Mouse (Mus musculus) lung, embryonic 14.5 days (tissue): ENCODE results near the gene Tspan1. TPM values are rescaled to one million over a fixed set of nuclear protein-coding genes. Genes with fewer than 3 reads are reported as not detected.
A peak's percentile ranks its signal among the peaks of the same experiment; 100 is the strongest.

Experiments used
- ATAC-seq: fragments of 200-750 bp; cut with Nextera tagmentation; 2 replicates; pipeline ENCODE4 v1.8.0; 2017; ENCODE audit warnings: mild to moderate bottlenecking, moderate TSS enrichment, moderate library complexity; ENCODE audit not compliant: insufficient read depth
- DNase-seq: peaks from one replicate; pipeline ENCODE4 v3.0.0-alpha.2; 2015
- H3K27ac ChIP-seq: fragments of 300-500 bp; sonication (generic); 2 replicates; pipeline ENCODE4 v1.5.1; 2014; ENCODE audit warnings: low read depth, mild to moderate bottlenecking, moderate library complexity
- H3K27me3 ChIP-seq: fragments of 300-500 bp; sonication (generic); 2 replicates; pipeline ENCODE4 v1.6.1; 2014; ENCODE audit warnings: low read length, control low read depth; ENCODE audit not compliant: insufficient read depth
- H3K36me3 ChIP-seq: fragments of 300-500 bp; sonication (generic); 2 replicates; pipeline ENCODE4 v1.6.1; 2014; ENCODE audit warnings: control low read depth; ENCODE audit not compliant: insufficient read depth
- H3K4me1 ChIP-seq: fragments of 300-500 bp; sonication (generic); 2 replicates; pipeline ENCODE4 v1.6.1; 2014; ENCODE audit warnings: antibody characterized with exemption, control low read depth; ENCODE audit not compliant: insufficient read depth
- H3K4me2 ChIP-seq: fragments of 300-500 bp; sonication (generic); 2 replicates; pipeline ENCODE4 v1.6.1; 2014; ENCODE audit warnings: mild to moderate bottlenecking
- H3K4me3 ChIP-seq: fragments of 300-500 bp; sonication (generic); 2 replicates; pipeline ENCODE4 v1.5.1; 2014; ENCODE audit warnings: low read depth, low read length
- H3K9ac ChIP-seq: fragments of 300-500 bp; sonication (generic); 2 replicates; pipeline ENCODE4 v1.6.1; 2014
- H3K9me3 ChIP-seq: fragments of 300-500 bp; sonication (generic); 2 replicates; pipeline ENCODE4 v1.6.1; 2016; ENCODE audit warnings: low read depth, low read length, control low read depth
- CTCF ChIP-seq: IDR thresholded peaks from 2 replicates; pipeline ENCODE4 v1.5.1; 2016; ENCODE audit warnings: antibody characterized with exemption, low read depth
- WGBS: fragments of 180-500 bp; shearing (Covaris S2); extraction: QIAGEN DNeasy Blood & Tissue Kit; methylation state at CpG from one replicate; pipeline ENCODE4 v1.1.7; 2014; 5-methylcytosine and 5-hydroxymethylcytosine counted together
- polyA plus RNA-seq: library from polyadenylated mRNA; unstranded; fragments of >200 nt; fragmentation: Nextera tagmentation; extraction: Ambion mirVana; gene quantifications from 2 replicates; pipeline ENCODE4 v1.2.1, GENCODE M21; 2014

The Tspan1 gene
- polyA plus RNA-seq, 1 experiment from 2014 or later: 7.0 TPM

DNA sequence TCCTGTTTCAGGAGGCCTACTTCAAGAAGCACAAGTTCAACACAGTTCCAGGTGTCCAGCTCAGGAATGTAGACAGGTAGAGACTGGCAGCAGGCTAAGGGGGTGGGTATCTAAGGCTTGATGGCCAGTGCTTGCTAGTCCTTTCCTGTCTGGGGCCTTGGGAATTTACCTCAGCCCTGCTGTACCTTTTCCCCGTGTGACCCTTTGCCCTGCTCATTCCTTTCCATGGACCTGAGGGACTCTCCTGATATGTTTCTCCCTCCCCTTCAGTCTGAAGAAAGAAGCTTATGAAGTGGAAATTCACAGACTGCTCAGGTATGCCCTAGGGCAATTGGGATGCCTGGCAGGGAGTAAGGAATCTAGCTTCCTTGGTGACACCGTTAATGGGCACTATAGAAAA lies 9.5 kb downstream of the Tspan1 start:
- no peak for TF ChIP-seq CTCF
- ATAC-seq (no peak), DNase-seq (no peak)
- H3K4me1 ChIP-seq: no peaks in the 10 kb centered on the region
- H3K36me3 ChIP-seq: peaks cover 72% of the 10 kb centered on the region
- no peak overlapping the region for H3K4me3 ChIP-seq
- no peak overlapping the region for H3K9ac ChIP-seq
- no peak overlapping the region for H3K27ac ChIP-seq
- H3K4me2 ChIP-seq: no peak overlapping the region
- H3K27me3 ChIP-seq: no peaks in the 10 kb centered on the region
- H3K9me3 ChIP-seq: no peaks in the 10 kb centered on the region
- 87% methylated on average over 2 of the region's 2 CpGs for WGBS

DNA sequence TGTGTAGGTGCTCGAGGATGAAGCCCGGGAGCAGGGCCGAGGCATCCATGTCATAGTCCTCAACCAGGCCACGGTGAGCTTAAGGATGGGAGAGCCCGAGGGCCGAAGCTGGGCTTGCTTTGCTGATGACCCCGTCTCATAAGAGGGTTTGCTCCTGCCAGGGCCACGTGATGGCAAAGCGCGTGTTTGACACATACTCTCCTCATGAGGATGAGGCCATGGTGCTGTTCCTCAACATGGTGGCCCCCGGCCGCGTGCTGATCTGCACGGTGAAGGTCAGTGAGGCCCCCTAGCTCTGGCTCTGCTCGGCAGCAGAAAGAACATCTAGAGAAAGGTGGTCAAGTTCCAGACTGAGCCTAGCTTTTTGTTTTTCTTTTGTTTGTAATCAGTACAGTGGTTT lies 14.7 kb downstream of the Tspan1 start:
- H3K9ac ChIP-seq: no peak overlapping the region
- no peak for DNase-seq
- WGBS: 92% methylated on average over 15 of the region's 15 CpGs
- peaks cover 60% of the 10 kb centered on the region for H3K36me3 ChIP-seq
- no peaks in the 10 kb centered on the region for H3K9me3 ChIP-seq
- H3K4me1 ChIP-seq: no peaks in the 10 kb centered on the region
- H3K27ac ChIP-seq: no peak overlapping the region
- no peak for ATAC-seq
- TF ChIP-seq CTCF: no peak
- H3K4me3 ChIP-seq: no peak overlapping the region
- H3K4me2 ChIP-seq: no peak overlapping the region
- no peaks in the 10 kb centered on the region for H3K27me3 ChIP-seq

DNA sequence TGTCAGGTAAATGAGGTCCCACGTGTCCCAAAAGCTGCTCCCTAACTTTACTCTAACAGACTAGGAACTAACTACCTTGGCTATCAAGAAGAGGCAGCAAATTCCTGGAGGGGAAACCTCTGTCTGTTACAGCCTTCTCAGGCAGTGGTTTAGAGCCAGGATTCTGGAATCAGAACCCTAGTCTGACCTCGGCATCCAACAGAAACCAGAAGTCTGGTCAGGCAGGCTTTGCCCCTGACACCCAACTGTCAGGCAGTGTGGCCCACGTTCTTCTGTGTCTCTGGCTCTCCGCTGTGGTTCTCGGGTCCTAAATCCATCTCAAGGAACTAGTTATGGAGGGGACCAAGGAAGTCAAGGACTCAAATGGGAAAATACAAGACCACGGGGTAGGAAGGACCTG lies 16.2 kb downstream of the Tspan1 start, which contains the start of gene Lurap1:
Gene Lurap1, minus strand, starts transcription at position 101 of the 400 bp plus-strand sequence.
- Histone ChIP-seq H3K9me3 (no peaks in the 10 kb centered on the region), H3K4me2 (peak within 1 kb of the TSS; percentile 88), H3K27me3 (no peaks in the 10 kb centered on the region), H3K36me3 (peaks cover 45% of the 10 kb centered on the region), H3K4me1 (no peaks in the 10 kb centered on the region), H3K9ac (peak within 1 kb of the TSS; percentile 95), H3K4me3 (peak within 1 kb of the TSS; percentile 80), H3K27ac (peak within 1 kb of the TSS; percentile 88)
- DNase-seq (no peak), ATAC-seq (no peak)
- no peak for TF ChIP-seq CTCF
- 62% methylated on average over 6 of the region's 6 CpGs for WGBS

DNA sequence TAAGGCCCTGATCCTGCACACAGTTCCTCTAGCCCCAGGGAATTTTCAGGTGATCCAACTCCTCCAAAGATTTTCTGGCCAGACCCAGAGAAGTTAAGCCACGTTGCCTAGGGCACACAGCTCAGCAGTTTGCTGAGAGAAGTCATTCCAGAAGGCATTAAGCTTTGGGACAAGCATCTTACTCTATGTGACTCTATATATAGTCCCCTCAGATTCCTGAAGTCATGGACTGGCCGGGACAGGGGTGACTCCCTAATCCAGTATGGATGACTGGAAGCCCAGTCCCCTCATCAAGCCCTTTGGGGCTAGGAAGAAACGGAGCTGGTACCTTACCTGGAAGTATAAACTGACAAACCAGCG lies 16.6 kb downstream of the Tspan1 start:
- H3K9ac ChIP-seq: peak overlapping the region; percentile 95
- H3K27me3 ChIP-seq: no peaks in the 10 kb centered on the region
- DNase-seq: no peak
- peak overlapping the region; percentile 88 for H3K27ac ChIP-seq
- no peaks in the 10 kb centered on the region for H3K4me1 ChIP-seq
- 9% methylated on average over 4 of the region's 4 CpGs for WGBS
- no peaks in the 10 kb centered on the region for H3K9me3 ChIP-seq
- ATAC-seq: peak; percentile 37
- no peak for TF ChIP-seq CTCF
- peak overlapping the region; percentile 88 for H3K4me2 ChIP-seq
- H3K4me3 ChIP-seq: peak overlapping the region; percentile 80
- H3K36me3 ChIP-seq: peaks cover 41% of the 10 kb centered on the region

DNA sequence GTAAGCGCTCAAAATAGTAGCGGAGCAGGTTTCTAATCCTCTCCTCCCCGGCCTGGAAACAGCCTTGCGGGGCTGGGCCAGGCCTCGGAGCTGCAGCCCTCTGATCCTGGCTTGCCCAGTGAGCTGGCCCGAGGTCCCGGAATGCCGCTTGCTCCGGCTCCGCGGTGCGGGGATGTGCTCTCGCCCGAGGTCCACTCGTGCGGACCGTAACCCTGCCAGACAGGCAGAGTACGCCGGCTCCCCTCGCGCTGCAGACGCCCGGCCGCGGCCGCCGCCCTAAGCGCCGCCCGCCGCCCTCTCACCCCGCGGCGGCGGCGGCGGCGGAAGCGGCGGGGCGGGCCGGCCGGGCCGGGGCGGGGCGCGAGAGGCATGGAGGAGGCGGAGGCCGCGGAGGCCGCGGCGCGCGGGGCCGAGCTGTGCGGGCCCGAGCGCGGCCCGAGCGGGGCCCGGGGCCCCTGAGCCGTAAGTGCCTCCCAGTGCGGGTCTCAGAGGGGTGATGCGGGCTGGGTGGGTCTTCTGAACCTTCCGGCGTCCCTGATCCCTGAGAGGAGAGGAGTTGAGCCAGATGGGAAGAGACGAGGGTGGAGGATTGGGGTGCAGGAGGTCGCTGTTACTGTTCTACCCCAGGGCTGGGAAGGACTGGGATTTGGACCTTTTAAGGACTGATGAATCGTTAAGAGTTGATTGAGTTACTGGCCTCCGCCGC lies 17.1 kb downstream of the Tspan1 start:
- peak; percentile 94 for ATAC-seq
- Histone ChIP-seq H3K9me3 (no peaks in the 10 kb centered on the region), H3K36me3 (peaks cover 36% of the 10 kb centered on the region), H3K9ac (peak overlapping the region; percentile 95), H3K4me1 (no peaks in the 10 kb centered on the region), H3K27me3 (no peaks in the 10 kb centered on the region), H3K4me2 (peak overlapping the region; percentile 88), H3K27ac (peak overlapping the region; percentile 88), H3K4me3 (peak overlapping the region; percentile 80)
- WGBS: under 1% methylated on average over 73 of the region's 73 CpGs
- peak; percentile 84 for DNase-seq
- no peak for TF ChIP-seq CTCF

DNA sequence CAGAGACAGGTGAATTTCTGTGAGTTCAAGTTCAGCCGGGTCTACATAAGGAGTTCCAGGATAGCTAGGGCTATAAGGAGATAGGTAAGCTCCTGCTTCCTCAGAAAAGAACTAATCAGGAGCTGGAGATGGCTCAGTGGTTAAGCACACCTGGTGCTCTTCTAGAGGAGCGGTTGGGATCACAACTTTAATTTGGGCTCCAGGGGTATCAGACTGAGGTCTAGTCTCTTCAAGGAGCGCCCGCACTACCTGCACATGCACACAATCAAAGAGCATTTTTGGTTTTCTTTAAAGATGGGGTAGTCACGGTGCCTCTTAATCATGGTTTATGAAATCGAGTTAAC lies 17.6 kb downstream of the Tspan1 start:
- peak overlapping the region; percentile 88 for H3K27ac ChIP-seq
- DNase-seq (no peak), ATAC-seq (peak; percentile 7)
- 26% methylated on average over 6 of the region's 6 CpGs for WGBS
- no peaks in the 10 kb centered on the region for H3K4me1 ChIP-seq
- H3K36me3 ChIP-seq: peaks cover 30% of the 10 kb centered on the region
- H3K9me3 ChIP-seq: no peaks in the 10 kb centered on the region
- peak overlapping the region; percentile 80 for H3K4me3 ChIP-seq
- peak overlapping the region; percentile 95 for H3K9ac ChIP-seq
- H3K27me3 ChIP-seq: no peaks in the 10 kb centered on the region
- peak overlapping the region; percentile 88 for H3K4me2 ChIP-seq
- TF ChIP-seq CTCF: no peak

DNA sequence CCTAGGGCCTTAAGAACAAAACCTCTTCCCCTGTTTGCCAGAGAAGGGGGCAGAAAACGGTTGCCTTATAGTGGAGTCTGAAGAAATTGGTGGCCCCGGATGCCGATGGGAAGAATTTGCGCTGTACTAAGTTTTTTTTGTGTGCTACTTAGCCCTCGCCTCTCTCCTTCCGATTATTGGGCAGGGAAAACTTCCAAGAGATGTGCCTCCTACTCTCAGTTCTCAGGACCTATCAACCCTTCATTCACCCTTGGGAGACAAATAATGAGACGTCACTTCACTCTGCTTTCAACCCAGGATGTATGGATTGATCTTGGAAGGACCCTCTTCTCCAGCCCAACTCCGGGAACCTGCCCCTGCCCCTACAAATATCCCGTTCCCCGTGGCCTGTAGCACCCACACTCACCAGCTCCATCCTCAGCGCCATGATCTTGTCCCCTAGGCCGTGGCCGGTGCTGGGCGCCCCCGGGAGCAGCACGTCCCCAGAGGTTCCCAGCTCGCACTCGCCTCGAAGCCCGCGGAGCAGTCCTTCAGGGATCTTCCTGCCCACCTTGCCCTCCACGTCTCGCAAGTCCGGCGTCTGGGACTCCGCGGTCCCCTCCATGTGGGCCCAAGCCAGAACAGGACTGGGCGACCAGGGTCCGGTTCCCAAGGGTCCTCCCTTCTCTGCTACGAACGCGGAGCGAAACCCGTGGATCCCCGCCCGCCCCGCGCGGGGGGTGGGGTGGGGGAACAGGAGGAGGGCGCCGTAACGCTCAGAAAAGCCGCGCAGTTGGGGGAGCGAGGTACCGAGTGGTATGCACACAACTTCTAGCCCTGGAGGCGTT lies 23.3 kb downstream of the Tspan1 start:
- Histone ChIP-seq H3K27ac (no peak overlapping the region), H3K9ac (peak overlapping the region; percentile 57), H3K9me3 (no peaks in the 10 kb centered on the region), H3K4me3 (peak overlapping the region; percentile 54), H3K4me2 (peak overlapping the region; percentile 95), H3K36me3 (no peaks in the 10 kb centered on the region), H3K27me3 (peaks cover 7% of the 10 kb centered on the region; the same call in 1 of the 2 replicates), H3K4me1 (peaks cover 5% of the 10 kb centered on the region; the same call in 1 of the 2 replicates)
- peak; percentile 83 for ATAC-seq
- WGBS: under 1% methylated on average over 47 of the region's 47 CpGs
- TF ChIP-seq CTCF: no peak
- peak; percentile 78 for DNase-seq
